Mouse (Mus musculus): ENCODE data around the gene Crocc2. TPM values are rescaled to one million over a fixed set of nuclear protein-coding genes. Genes with fewer than 3 reads are reported as not detected.

Crocc2 gene
- polyA plus RNA-seq, 1 experiment from 2014 or later, result 0.18 TPM

Small RNA genes within 50 kb of the gene (microRNA-seq; reads per million reads assigned to microRNA genes)
- not detected for gene Mir6901

Other genes with a start within 250 kb of the Crocc2 start
- 35.7 and 36.0 TPM in 2 replicates for gene Capn10, start 234.3 kb upstream of the Crocc2 start, polyA plus RNA-seq (2015; fragmentation: Nextera tagmentation; extraction: Ambion mirVana)
- 8.7 and 8.9 TPM in 2 replicates for gene Gpr35, start 217.9 kb upstream of the Crocc2 start, polyA plus RNA-seq (2015; fragmentation: Nextera tagmentation; extraction: Ambion mirVana)
- gene Aqp12, start 162.4 kb upstream of the Crocc2 start, polyA plus RNA-seq (2015; fragmentation: Nextera tagmentation; extraction: Ambion mirVana), result 11.4 and 15.0 TPM in 2 replicates
- 10.6 and 16.5 TPM in 2 replicates for gene Kif1a, start 66.8 kb upstream of the Crocc2 start, polyA plus RNA-seq (2015; fragmentation: Nextera tagmentation; extraction: Ambion mirVana)
- 0.47 and 0.53 TPM in 2 replicates for gene Agxt, start 33.5 kb upstream of the Crocc2 start, polyA plus RNA-seq (2015; fragmentation: Nextera tagmentation; extraction: Ambion mirVana)
- 17.7 and 32.8 TPM in 2 replicates for gene 2310007B03Rik, start 7.8 kb upstream of the Crocc2 start, polyA plus RNA-seq (2015; fragmentation: Nextera tagmentation; extraction: Ambion mirVana)
- 9.2 and 9.3 TPM in 2 replicates for gene Sned1, start 67.1 kb downstream of the Crocc2 start, polyA plus RNA-seq (2015; fragmentation: Nextera tagmentation; extraction: Ambion mirVana)
- gene Mterf4, start 137.2 kb downstream of the Crocc2 start, polyA plus RNA-seq (2015; fragmentation: Nextera tagmentation; extraction: Ambion mirVana), result 26.6 and 29.1 TPM in 2 replicates
- 50.3 and 61.1 TPM in 2 replicates for gene Ppp1r7, start 174.1 kb downstream of the Crocc2 start, polyA plus RNA-seq (2015; fragmentation: Nextera tagmentation; extraction: Ambion mirVana)
- 10.6 and 13.8 TPM in 2 replicates for gene Pask, start 174.8 kb downstream of the Crocc2 start, polyA plus RNA-seq (2015; fragmentation: Nextera tagmentation; extraction: Ambion mirVana)
- gene Ano7, start 205.2 kb downstream of the Crocc2 start, polyA plus RNA-seq (2015; fragmentation: Nextera tagmentation; extraction: Ambion mirVana), result 2.1 and 2.9 TPM in 2 replicates